Mouse (Mus musculus) urinary bladder, postnatal 0 days (tissue): Measurements from ENCODE around the gene Olfr1342. TPM values are rescaled to one million over a fixed set of nuclear protein-coding genes. Genes with fewer than 3 reads are reported as not detected.

Experiments used
- polyA plus RNA-seq: library from polyadenylated mRNA; unstranded; fragments of >200 nt; fragmentation: Nextera tagmentation; extraction: Ambion mirVana; gene quantifications from 2 replicates; pipeline ENCODE4 v1.2.1, GENCODE M21; 2015

Gene Olfr1342
- polyA plus RNA-seq = not detected in 2 replicates

DNA sequence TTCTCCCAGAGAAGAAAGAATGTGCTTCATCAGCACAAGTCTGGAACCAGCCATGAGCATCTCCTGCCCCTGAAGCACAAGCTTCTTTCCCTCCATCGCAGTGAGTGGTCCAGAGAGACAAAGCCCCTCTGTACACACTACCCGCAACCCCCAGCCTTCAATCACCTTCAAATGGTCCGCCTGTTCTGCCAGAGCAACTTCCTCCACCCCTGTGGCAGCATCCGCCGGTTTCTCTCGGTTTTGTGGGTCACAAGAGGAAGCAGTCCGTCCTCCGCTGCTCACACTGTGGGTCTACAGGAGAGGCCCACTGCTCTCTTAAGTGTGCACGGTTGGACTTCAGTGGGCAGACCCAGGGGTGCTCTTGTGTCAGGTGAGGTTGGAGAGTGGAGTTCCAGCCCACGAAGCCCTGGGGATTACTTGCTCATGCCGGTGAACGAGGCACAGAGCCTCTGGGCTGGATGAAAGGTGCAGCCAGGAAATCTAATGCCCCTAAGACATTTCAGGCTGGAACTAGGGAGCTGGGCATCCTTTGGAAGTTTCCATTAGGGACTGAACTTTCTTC is at the start of gene Olfr1342:
Gene Olfr1342, minus strand, starts transcription at position 345 of the 562 bp plus-strand sequence.

DNA sequence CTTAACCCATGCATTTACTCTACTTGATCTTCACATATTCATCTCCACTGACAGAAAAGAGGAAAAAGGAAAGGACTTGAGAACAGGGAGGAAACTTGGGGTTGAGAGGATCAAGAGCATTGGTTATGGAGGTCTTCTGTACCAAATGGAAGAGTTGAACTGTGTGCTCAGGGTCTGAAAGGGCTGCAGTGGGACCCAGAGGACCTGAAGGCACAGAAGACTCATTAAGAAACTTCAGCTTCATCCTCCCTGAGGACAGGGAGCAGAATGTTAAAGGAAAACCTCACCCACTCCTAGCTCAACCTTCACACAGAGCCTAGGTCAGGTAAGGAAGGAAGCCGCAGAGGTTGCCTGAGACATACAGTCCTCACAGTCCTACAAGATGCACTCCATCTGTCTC is 39.3 kb upstream of the Olfr1342 start, which contains the start of gene Olfr1339:
Gene Olfr1339, plus strand, starts transcription at position 301 of the 400 bp plus-strand sequence.

DNA sequence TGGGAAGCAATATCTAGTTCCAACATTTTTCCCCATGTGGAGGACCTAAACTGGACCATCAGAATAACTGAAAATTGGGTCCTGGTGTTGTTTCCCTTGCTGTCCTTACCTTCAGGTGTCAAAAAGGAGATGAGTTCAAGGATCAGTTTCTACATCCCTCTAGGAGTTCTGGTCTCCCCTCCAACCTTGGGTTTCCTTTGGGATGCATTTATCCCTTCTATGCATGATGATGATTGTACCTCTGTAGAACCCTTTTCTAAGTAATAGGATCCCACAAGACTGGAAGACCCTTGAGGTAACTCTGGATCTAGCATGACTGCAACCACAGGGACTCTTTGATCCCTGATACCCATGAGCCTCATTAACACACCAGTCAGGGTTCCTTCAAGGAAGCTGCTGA is 27.3 kb upstream of the Olfr1342 start, which contains the start of gene Olfr1340:
Gene Olfr1340, plus strand, starts transcription at position 301 of the 400 bp plus-strand sequence.

DNA sequence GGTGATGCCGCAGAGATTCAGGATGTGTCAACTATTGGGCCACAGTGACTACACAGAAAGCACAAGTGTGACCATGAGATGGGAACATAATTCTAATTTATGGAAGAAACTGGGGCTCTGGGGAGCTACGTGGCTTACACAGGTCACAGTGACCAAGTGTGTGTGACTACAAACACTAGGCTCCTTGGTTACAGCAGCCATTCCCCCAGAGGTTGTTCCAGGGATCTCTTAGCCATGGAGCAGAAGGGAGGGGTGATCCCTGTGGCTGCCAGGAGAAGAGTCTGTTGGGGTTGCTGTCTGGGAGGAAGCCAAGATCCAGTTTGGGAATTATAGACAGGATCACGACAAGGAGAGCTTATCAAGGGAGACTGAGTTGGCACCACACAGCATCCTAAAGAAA is 10.7 kb upstream of the Olfr1342 start, which contains the start of gene Olfr1341:
Gene Olfr1341, plus strand, starts transcription at position 301 of the 400 bp plus-strand sequence.

DNA sequence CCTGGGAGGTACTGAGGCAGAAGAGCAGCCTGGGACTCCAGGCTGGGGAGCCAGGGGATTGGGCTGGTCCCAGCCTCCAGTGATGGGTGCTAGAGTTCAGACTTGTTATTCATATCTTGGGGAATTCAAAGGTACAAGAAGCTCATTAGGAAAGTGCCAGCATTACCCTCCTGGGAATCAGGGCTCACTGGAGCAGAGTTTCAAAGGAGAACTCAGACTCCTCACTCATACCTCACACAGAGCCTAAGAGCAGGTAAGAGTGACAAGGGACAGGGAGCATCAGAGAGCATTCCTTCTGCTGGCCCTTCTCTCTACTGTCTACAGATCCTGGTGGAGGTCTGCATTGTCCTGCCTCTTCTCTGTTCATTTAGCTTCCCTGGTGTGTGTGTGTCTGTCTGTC is 33.9 kb downstream of the Olfr1342 start, which contains the start of gene Olfr62:
Gene Olfr62, plus strand, starts transcription at position 301 of the 400 bp plus-strand sequence.

Other genes starting within 250 kb of the Olfr1342 start
- 0.18 and 0.82 TPM in 2 replicates for gene Mpl, start 235.2 kb downstream of the Olfr1342 start, polyA plus RNA-seq
- gene Tie1, start 202.7 kb downstream of the Olfr1342 start, polyA plus RNA-seq = 10.6 and 11.9 TPM in 2 replicates
- 11.9 and 12.9 TPM in 2 replicates for gene 2610528J11Rik, start 165.8 kb downstream of the Olfr1342 start, polyA plus RNA-seq
- gene Tmem125, start 148.7 kb downstream of the Olfr1342 start, polyA plus RNA-seq = 16.7 and 17.9 TPM in 2 replicates
- gene Cfap57, start 72.0 kb downstream of the Olfr1342 start, polyA plus RNA-seq = 0.10 TPM in 2 replicates
- gene Ebna1bp2, start 72.0 kb downstream of the Olfr1342 start, polyA plus RNA-seq = 103 and 114 TPM in 2 replicates
- gene Olfr62, start 33.8 kb downstream of the Olfr1342 start, polyA plus RNA-seq = not detected in 2 replicates
- not detected in 2 replicates for gene Olfr1341, start 10.8 kb upstream of the Olfr1342 start, polyA plus RNA-seq
- not detected in 2 replicates for gene Olfr1340, start 27.4 kb upstream of the Olfr1342 start, polyA plus RNA-seq
- gene Olfr1339, start 39.4 kb upstream of the Olfr1342 start, polyA plus RNA-seq = not detected in 2 replicates
- gene Olfr1338, start 66.0 kb upstream of the Olfr1342 start, polyA plus RNA-seq = not detected in 2 replicates
- not detected in 2 replicates for gene Olfr1337, start 89.8 kb upstream of the Olfr1342 start, polyA plus RNA-seq
- not detected in 2 replicates for gene Olfr1335, start 117.2 kb upstream of the Olfr1342 start, polyA plus RNA-seq
- gene Olfr1333, start 143.5 kb upstream of the Olfr1342 start, polyA plus RNA-seq = not detected in 2 replicates
- not detected in 2 replicates for gene Olfr1331, start 171.9 kb upstream of the Olfr1342 start, polyA plus RNA-seq
- gene Olfr1330, start 195.8 kb upstream of the Olfr1342 start, polyA plus RNA-seq = not detected in 2 replicates
- not detected in 2 replicates for gene Olfr1329, start 224.7 kb upstream of the Olfr1342 start, polyA plus RNA-seq
- not detected in 2 replicates for gene Olfr1328, start 245.9 kb upstream of the Olfr1342 start, polyA plus RNA-seq